Mouse (Mus musculus): ENCODE data around the gene Rtp2. TPM values are rescaled to one million over a fixed set of nuclear protein-coding genes. Genes with fewer than 3 reads are reported as not detected.

Gene Rtp2
- total and polyA plus RNA-seq, 3 experiments: not detected

GRCm38 (mm10) chr16:23890636-23891035 lies 41.6 kb downstream of the Rtp2 start, which contains the start of gene Sst:
TSS of gene Sst (minus strand) at chr16:23890958.
- Histone ChIP-seq H3K9ac (ENCODE audit: low read depth, low read length) (no peak within 1 kb of the TSS), H3K27ac (no peak within 1 kb of the TSS), H3K4me1 (ENCODE audit: control insufficient read depth, insufficient read depth, low read length) (no peaks in the 10 kb centered on the region), H3K4me3 (no peak within 1 kb of the TSS), H3K79me2 (replicated peaks; ENCODE audit: control insufficient read depth, insufficient read depth, low read length) (no peaks in the 10 kb centered on the region), H3K36me3 (ENCODE audit: control insufficient read depth, insufficient read depth, low read length) (no peaks in the 10 kb centered on the region), H3K27me3 (ENCODE audit: control insufficient read depth, insufficient read depth, low read length) (peaks cover 2% of the 10 kb centered on the region; the same call in 1 of the 2 replicates)
- WGBS: 10% methylated on average over 26 of the region's 26 CpGs
- DNase-seq: no peak
- no peak for TF ChIP-seq EP300 (IDR thresholded peaks at IDR 0.05; ENCODE audit: insufficient read depth, low read depth, low read length)
- no peak for TF ChIP-seq CTCF (IDR thresholded peaks at IDR 0.05)
- TF ChIP-seq POLR2A (IDR thresholded peaks at IDR 0.05; ENCODE audit: insufficient read depth, low read depth, low read length): no peak
- intact Hi-C loops (cut with DNase I): no loop called here

GRCm38 (mm10) chr16:23890151-23890550 lies 42.0 kb downstream of the Rtp2 start:
- Histone ChIP-seq H3K36me3 (ENCODE audit: control insufficient read depth, insufficient read depth, low read length) (no peaks in the 10 kb centered on the region), H3K27ac (no peak overlapping the region), H3K9ac (ENCODE audit: low read depth, low read length) (no peak overlapping the region), H3K4me1 (ENCODE audit: control insufficient read depth, insufficient read depth, low read length) (no peaks in the 10 kb centered on the region), H3K4me3 (no peak overlapping the region), H3K79me2 (replicated peaks; ENCODE audit: control insufficient read depth, insufficient read depth, low read length) (no peaks in the 10 kb centered on the region), H3K27me3 (ENCODE audit: control insufficient read depth, insufficient read depth, low read length) (peaks cover 2% of the 10 kb centered on the region; the same call in 1 of the 2 replicates)
- intact Hi-C loops (cut with DNase I): no loop called here
- no peak for DNase-seq
- no peak for TF ChIP-seq POLR2A (IDR thresholded peaks at IDR 0.05; ENCODE audit: insufficient read depth, low read depth, low read length)
- TF ChIP-seq CTCF (IDR thresholded peaks at IDR 0.05): no peak
- no peak for TF ChIP-seq EP300 (IDR thresholded peaks at IDR 0.05; ENCODE audit: insufficient read depth, low read depth, low read length)
- WGBS: 6% methylated on average over 9 of the region's 9 CpGs

- Histone ChIP-seq H3K36me3 (ENCODE audit: control insufficient read depth, insufficient read depth, low read length) (no peaks in the 10 kb centered on the region), H3K4me1 (ENCODE audit: control insufficient read depth, insufficient read depth, low read length) (no peaks in the 10 kb centered on the region), H3K27me3 (ENCODE audit: control insufficient read depth, insufficient read depth, low read length) (peaks cover 2% of the 10 kb centered on the region; the same call in 1 of the 2 replicates), H3K79me2 (replicated peaks; ENCODE audit: control insufficient read depth, insufficient read depth, low read length) (no peaks in the 10 kb centered on the region), H3K27ac (no peak overlapping the region), H3K9ac (ENCODE audit: low read depth, low read length) (no peak overlapping the region), H3K4me3 (no peak overlapping the region)
- TF ChIP-seq POLR2A (IDR thresholded peaks at IDR 0.05; ENCODE audit: insufficient read depth, low read depth, low read length) (no peak), EP300 (IDR thresholded peaks at IDR 0.05; ENCODE audit: insufficient read depth, low read depth, low read length) (no peak), CTCF (IDR thresholded peaks at IDR 0.05) (no peak)
- WGBS: 69% methylated on average over 10 of the region's 10 CpGs
- intact Hi-C loops (cut with DNase I): no loop called here
- no peak for DNase-seq
Measured at GRCm38 (mm10) chr16:23887910-23888579, 44.1 kb downstream of the Rtp2 start.

- intact Hi-C loops (cut with DNase I): no loop called here
- TF ChIP-seq EP300 (IDR thresholded peaks at IDR 0.05; ENCODE audit: insufficient read depth, low read depth, low read length) (no peak), POLR2A (IDR thresholded peaks at IDR 0.05; ENCODE audit: insufficient read depth, low read depth, low read length) (no peak), CTCF (IDR thresholded peaks at IDR 0.05) (no peak)
- no peak for DNase-seq
- H3K4me3 ChIP-seq: no peak overlapping the region
- H3K27ac ChIP-seq: no peak overlapping the region
- no peaks in the 10 kb centered on the region for H3K36me3 ChIP-seq (ENCODE audit: control insufficient read depth, insufficient read depth, low read length)
- H3K9ac ChIP-seq (ENCODE audit: low read depth, low read length): no peak overlapping the region
- H3K27me3 ChIP-seq (ENCODE audit: control insufficient read depth, insufficient read depth, low read length): peaks cover 2% of the 10 kb centered on the region; the same call in 1 of the 2 replicates
- H3K79me2 ChIP-seq (replicated peaks; ENCODE audit: control insufficient read depth, insufficient read depth, low read length): no peaks in the 10 kb centered on the region
- no peaks in the 10 kb centered on the region for H3K4me1 ChIP-seq (ENCODE audit: control insufficient read depth, insufficient read depth, low read length)
- 80% methylated on average over 12 of the region's 12 CpGs for WGBS
Measured at GRCm38 (mm10) chr16:23885098-23885497, 47.1 kb downstream of the Rtp2 start.

Other genes starting within 250 kb of the Rtp2 start
- gene Sst, start 41.4 kb downstream of the Rtp2 start, total RNA-seq (2021): not detected
- not detected in 2 replicates for gene Sst, start 41.4 kb downstream of the Rtp2 start, polyA plus RNA-seq (2012; rRNA removed)
- not detected for gene Gm37419, start 56.1 kb upstream of the Rtp2 start, total RNA-seq (2021)
- gene Gm37419, start 56.1 kb upstream of the Rtp2 start, polyA plus RNA-seq (2012; rRNA removed): not detected in 2 replicates
- 10 to 100 TPM; 15.4 to 21.7 TPM for gene Bcl6, start 56.5 kb upstream of the Rtp2 start, total RNA-seq (2021)
- 16.5 and 17.8 TPM in 2 replicates for gene Bcl6, start 56.5 kb upstream of the Rtp2 start, polyA plus RNA-seq (2012; rRNA removed)

Data from heart, adult 2 months (tissue).